Mouse (Mus musculus) lung, postnatal 0 days (tissue): ENCODE data around the gene Marveld1.

Experiments
- CTCF ChIP-seq: IDR thresholded peaks from 2 replicates; pipeline ENCODE4 v1.5.1; 2016; ENCODE audit warnings: antibody characterized with exemption, mild to moderate bottlenecking
- EP300 ChIP-seq: IDR thresholded peaks from 2 replicates; pipeline ENCODE4 v1.6.1; 2016; ENCODE audit warnings: antibody characterized with exemption, mild to moderate bottlenecking, control low read depth

DNA sequence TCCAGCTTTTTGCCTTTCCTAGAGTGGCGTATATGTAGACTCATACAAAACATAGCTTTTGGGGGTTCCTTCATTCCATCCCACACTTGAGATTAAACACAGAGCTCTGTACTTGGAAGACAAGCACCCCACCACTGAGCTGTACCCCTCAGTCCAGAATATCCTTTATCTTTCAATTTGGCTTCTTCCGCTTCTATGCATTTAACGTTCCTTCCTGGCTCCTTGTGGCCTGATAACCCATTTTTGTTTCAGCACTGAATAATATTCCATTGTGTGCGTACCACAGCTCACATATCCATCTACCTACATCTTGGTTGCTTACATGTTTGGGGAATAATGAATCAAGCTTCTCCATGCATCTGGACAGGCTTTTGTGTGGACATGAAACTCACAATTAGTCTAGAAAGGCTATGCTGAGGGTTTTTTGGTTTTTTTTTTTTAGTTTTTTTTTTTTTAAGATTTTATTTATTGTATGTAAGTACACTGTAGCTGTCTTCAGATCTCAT, 10.0 kb upstream of the Marveld1 start:
- TF ChIP-seq CTCF = no peak
- no peak for TF ChIP-seq EP300
